Mouse (Mus musculus): ENCODE results near the gene Arrdc2. TPM values are rescaled to one million over a fixed set of nuclear protein-coding genes. Genes with fewer than 3 reads are reported as not detected.

Arrdc2 gene
- total RNA-seq (2023) = 38.4 TPM

DNA sequence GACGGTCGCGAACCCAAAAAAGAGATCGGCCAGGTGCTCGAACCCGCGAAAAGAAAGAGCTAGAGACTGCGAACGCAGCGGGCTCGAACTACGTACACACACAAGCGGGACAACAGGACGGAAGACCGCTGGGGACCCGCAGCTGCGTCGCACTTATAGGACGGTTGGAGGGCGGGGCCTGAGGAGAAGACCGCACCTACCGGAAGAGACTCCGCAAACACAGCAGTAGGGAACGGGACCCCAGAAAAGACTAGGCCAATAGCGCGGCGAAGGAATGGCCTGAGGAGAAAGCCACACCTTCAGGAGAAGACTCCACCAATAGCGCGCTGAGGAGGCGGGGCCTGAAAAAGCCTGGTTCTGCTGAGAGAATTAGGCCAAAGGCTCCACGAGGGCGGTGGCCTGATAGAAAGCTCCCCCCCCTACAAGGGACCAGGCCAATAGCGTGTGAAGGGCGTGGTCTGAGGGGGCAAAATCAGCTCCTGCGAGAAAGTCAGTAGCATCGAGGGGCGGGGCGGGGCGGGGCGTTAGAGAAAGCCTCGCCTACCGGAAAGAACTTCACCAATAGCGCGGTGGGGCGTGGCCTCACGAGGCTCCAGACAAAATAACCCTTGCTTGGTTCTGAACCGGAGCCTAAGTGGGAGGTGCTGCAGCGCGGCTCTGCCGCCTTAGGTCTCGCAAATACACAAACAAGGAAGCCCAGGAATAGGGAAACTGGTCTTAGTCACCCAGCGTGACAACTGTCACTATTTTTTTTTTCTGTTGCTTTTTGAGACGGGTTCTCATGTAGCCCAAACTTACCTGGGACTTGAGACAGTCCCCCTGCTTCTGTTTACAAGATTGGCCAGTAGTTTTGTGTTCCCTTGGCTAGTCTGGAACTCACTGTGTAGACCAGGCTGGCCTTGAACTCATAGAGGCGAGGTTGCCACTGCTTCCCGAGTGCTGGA, at the start of gene Arrdc2:
TSS of gene Arrdc2 (minus strand) at position 313 of the 944 bp plus-strand sequence.

DNA sequence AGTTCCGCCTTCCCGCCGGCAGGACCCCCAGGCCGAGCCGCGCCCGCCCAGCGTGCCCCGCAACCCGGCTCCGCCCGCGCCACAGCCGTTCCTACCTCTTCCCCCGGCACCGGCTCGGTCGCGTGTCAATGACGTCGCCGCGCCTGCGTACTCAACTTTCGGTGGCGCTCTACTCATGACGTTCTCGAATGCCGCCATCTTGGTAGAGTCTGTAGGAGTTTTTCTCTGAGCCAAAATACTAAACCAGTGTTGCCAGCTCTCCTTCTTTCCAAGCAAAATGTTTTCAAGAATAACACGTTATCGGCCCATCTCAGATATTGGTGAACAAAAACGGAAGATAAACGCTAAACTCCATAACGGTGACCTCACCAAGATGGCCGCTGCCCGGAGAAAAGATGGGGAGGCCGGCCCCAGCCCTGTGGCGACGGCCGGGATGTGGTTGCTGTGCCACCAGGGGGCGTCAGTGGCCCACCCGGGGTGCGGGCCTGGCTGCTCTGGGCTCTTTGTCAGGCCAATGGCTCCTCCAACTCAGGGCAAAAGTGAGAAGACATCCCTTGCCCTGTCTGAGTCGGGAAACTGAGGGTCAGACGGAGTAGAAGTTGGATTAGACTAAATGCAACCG, 34.0 kb upstream of the Arrdc2 start, which contains the start of gene Ccdc124:
TSS of gene Ccdc124 (minus strand) at position 572 of the 622 bp plus-strand sequence.

GRCm38 (mm10) chr8:70862824-70863641, 23.5 kb upstream of the Arrdc2 start, which contains the start of gene Kcnn1:
Kcnn1 (minus strand) TSS chr8:70863258.

GRCm38 (mm10) chr8:70808239-70808638, 31.3 kb downstream of the Arrdc2 start, which contains the start of gene Il12rb1:
Il12rb1 (plus strand) TSS chr8:70808449.

GRCm38 (mm10) chr8:70804481-70805206, 34.9 kb downstream of the Arrdc2 start, which contains the start of gene Mast3:
Mast3 (minus strand) TSS chr8:70805054.

Other genes starting within 250 kb of the Arrdc2 start
- gene Isyna1, start 245.3 kb downstream of the Arrdc2 start, total RNA-seq (2023) = 86.9 TPM
- gene Ssbp4, start 230.8 kb downstream of the Arrdc2 start, total RNA-seq (2023) = 116 TPM
- 1.2 TPM for gene Lrrc25, start 223.6 kb downstream of the Arrdc2 start, total RNA-seq (2023)
- not detected for gene Gdf15, start 207.3 kb downstream of the Arrdc2 start, total RNA-seq (2023)
- gene Pgpep1, start 179.3 kb downstream of the Arrdc2 start, total RNA-seq (2023) = 2.0 TPM
- 109 TPM for gene Lsm4, start 166.5 kb downstream of the Arrdc2 start, total RNA-seq (2023)
- gene Jund, start 140.8 kb downstream of the Arrdc2 start, total RNA-seq (2023) = 1,593 TPM
- gene Iqcn, start 136.3 kb downstream of the Arrdc2 start, total RNA-seq (2023) = 9.8 TPM
- not detected for gene Gm3336, start 121.2 kb downstream of the Arrdc2 start, total RNA-seq (2023)
- gene Pde4c, start 116.0 kb downstream of the Arrdc2 start, total RNA-seq (2023) = 0.30 TPM
- 7.0 TPM for gene Rab3a, start 85.0 kb downstream of the Arrdc2 start, total RNA-seq (2023)
- gene Mpv17l2, start 78.8 kb downstream of the Arrdc2 start, total RNA-seq (2023) = 19.3 TPM
- gene Pik3r2, start 63.0 kb downstream of the Arrdc2 start, total RNA-seq (2023) = 18.3 TPM
- 171 TPM for gene Mast3, start 34.7 kb downstream of the Arrdc2 start, total RNA-seq (2023)
- 2.2 TPM for gene Il12rb1, start 31.3 kb downstream of the Arrdc2 start, total RNA-seq (2023)
- not detected for gene Kcnn1, start 23.5 kb upstream of the Arrdc2 start, total RNA-seq (2023)
- 44.1 TPM for gene Ccdc124, start 34.2 kb upstream of the Arrdc2 start, total RNA-seq (2023)
- gene Slc5a5, start 53.0 kb upstream of the Arrdc2 start, total RNA-seq (2023) = 0.18 TPM
- 4,793 TPM for gene Rpl18a, start 57.7 kb upstream of the Arrdc2 start, total RNA-seq (2023)
- 53.1 TPM for gene Map1s, start 66.2 kb upstream of the Arrdc2 start, total RNA-seq (2023)